Mouse (Mus musculus) erythroblast, embryonic 14.5 days (primary cell): ENCODE measurements around the gene Ccdc155.
"Not testable (repeated sequence)": the region's sequence is repeated elsewhere in the genome, so short reads cannot be mapped to it uniquely, and the experiment has no call there.

Experiments
- GATA1 ChIP-seq: IDR thresholded peaks from 2 replicates; pipeline ENCODE4 v1.6.1; 2012; ENCODE audit warnings: low read length, inconsistent platforms, mixed read lengths
- TAL1 ChIP-seq: IDR thresholded peaks from 3 replicates; pipeline ENCODE4 v1.6.1; 2012; ENCODE audit warnings: low read length, inconsistent platforms, mixed read lengths

GRCm38 (mm10) chr7:45173772-45174171 lies 30.9 kb downstream of the Ccdc155 start:
- TF ChIP-seq TAL1, GATA1: not testable (repeated sequence)
